Mouse (Mus musculus) frontal cortex, postnatal 25 days (tissue): ENCODE data around the gene Il6st.

Source experiments
- DNase-seq, 2 experiments: peaks; one replicate each; pipeline ENCODE4 v3.0.0; 2022; ENCODE audit warnings: low spot score in 2 of 2

The Il6st gene

DNA sequence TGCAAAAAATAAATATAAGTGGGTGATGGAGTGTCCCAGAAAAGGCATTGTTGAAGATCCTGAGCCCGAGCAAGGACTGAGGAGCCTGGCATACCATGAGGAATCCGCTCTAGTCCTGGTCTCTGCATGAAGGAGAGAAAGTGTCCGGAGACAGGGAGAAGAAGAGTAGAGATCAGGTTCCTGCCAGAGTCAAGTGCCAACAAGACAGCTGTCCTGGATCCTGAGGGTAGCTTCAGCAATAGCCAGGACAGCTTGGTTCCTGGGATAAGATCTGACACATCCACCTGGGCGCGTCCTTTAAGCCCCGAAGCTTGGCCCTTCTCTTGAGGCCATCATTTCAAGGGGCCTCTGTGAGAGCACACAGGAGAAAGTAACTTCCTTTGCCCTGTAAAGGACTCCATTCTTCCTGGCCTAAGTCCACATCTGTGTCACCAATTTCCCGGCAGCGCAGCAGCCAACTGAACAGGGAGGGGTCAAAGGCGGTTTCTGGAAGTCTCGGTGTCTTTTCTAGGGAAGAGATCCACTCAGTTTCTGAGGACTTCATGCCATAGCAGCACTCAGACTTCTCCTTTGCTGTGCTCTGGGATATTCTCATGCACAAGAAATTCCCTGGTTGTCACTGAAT lies 59.6 kb downstream of the Il6st start:
- no peak for DNase-seq

DNA sequence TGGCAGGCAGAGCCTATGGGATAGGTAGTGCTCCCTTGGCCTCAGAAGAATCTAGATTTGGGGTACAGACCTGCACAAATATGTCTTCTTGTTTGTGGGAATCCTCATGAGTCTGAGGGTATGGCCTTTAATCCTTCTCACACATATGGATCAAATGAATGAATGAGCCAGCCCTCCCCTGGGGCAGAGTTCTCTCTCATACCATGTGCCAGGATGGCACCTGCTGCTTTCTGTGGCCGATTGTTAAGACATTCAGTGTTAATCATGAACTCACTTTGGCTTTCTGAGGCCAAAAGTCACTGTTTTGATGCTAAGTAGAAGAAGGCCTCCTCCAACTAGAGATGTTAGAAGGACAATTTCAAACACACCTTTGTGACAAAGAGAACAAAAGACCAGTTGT lies 63.3 kb downstream of the Il6st start:
- DNase-seq = no peak

DNA sequence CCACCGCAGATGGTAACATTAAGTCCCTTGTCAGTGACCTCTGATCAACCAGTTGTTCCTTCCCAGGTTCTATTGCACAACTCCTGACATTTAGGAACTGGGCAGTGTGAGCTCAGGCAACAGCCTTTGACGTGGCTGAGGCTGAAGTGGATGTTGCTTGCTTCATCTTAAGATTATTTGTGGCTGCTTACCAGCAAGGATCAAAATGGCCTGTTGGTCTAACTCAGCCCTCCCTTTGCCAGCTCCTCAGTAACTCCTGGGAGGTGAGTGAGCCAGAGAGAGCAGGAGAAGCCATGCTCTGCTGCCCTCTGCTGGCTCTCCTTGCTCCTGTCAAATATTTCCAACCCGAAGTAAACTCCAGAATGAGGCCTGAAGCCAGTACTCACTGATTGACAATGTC lies 66.0 kb downstream of the Il6st start:
- peak; percentile 56 to 64 for DNase-seq

DNA sequence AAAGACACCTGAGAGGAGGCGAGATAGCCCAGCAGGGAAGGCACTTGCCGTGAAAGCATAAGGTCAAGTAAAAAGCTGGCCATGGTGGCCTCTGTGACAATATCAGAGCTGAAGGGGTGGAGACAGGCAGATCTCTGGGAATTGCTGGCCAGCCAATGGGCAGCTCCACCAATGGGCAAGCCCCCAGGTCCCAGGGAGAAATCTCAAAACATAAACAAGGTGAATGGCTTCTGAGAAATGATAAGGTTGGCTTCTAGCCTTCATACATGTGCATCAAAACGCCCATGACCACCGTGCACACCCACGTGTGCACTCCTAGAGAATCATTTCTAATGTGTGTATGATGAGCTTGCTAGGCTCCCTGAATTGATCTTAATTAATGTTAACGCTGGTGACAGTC lies 68.4 kb downstream of the Il6st start:
- DNase-seq = no peak

DNA sequence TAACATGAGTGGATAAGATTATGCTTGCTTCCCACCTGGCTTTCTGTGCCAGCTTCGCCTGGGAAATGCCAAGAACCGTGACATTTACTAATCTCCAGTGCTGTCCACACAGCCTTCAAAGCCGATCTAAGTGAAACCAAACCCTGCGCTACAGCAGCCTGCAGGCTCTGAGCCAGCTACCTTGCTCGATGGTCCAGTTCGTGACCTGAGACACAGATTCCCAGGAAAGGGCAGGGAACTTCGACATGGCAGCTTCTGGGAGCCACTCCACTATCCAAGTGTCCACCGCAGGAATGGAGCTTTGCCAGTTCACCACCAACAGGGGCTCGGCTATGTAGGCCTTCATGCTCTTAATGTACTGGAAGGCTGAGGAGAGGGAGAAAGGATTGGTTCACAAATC lies 69.7 kb downstream of the Il6st start:
- DNase-seq = no peak

DNA sequence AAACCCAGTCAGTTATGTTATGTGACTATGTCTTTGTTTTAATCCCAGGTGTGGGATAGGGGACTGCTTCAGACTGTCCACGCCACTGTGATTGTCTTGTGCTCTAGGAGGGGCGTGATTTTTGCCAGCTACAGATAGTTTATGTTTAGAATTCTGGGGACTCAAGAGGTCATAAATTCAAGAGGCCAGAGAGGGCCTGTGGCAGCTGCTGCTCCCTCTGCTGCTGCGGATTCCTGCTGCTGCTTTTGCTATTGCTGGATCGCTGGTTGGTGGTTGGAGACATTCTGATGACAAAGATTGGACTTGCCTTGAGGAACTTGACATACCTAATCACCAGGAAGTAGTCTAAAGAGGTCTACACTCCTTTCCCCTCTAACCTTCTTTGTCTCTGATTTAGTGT lies 72.7 kb downstream of the Il6st start:
- no peak for DNase-seq

DNA sequence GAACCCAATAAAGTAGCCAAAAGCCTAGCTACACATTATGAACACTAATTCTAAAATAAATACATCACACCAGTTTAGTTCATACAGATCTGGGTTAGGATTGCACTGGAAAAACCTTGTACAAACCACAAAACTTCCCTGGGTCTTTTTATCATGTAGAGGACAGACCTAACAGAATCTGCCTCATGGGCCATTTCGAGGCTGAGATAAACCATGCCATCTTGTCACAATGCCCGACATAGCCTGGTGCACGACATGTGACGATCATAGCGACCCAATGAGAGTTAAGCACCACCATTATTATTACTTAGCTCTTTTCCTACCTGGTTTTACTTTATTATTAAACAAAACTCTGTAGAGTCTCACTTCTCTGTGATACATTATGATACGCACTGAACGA lies 73.2 kb downstream of the Il6st start:
- no peak for DNase-seq

DNA sequence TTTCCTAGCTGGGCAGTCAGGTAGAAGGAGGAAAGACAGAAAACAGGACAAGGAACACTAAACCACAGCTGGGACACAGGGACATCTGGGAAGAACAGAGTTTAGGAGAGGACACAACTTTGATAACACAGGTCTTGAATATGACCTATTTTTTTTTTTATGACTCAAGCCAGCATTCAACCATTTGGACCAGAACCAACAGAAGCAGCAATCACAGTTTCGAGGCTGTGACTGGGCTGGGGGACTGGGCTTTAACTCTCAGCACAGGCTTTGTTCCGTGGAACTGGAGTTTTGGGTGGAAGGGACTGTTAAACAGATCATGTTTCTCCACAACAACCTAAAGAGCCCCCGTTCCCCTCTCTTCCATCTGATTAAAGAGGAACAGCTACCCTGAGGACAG lies 76.7 kb downstream of the Il6st start:
- DNase-seq = no peak

DNA sequence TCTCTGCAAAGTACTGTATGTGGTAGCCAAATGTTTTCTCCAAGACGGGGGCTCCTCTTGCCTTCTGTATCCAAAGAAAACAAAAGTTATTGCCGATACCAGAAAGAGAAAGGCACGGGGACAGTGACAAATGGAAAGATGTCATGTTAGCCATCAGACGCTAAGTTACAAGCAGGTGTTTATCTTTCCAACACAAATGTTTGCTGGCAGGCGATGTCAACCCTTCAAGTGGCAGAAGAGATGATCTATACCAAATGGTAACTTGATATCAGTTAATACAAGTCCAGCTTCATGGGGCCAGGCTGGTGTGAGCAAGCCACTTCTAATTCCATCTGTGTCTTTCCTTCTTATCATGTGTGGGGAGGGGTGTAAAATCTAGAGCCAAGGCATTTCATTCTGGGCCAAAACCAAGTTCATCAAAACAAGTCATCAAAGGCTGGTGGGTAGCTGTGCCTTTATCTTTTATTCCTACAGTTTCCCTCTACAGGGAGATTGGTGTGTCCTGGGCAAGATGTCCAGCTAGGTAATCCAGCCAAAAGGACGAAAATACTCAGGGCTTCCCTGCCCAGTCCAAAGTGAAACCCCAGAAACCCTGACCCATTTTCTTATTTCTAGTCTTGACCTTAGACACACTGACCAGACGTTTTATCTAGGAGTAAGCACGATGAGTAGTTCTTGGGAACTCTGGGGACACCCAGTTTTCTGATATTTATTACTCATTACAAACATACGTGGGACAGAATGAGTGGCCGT lies 77.5 kb downstream of the Il6st start:
- no peak for DNase-seq

DNA sequence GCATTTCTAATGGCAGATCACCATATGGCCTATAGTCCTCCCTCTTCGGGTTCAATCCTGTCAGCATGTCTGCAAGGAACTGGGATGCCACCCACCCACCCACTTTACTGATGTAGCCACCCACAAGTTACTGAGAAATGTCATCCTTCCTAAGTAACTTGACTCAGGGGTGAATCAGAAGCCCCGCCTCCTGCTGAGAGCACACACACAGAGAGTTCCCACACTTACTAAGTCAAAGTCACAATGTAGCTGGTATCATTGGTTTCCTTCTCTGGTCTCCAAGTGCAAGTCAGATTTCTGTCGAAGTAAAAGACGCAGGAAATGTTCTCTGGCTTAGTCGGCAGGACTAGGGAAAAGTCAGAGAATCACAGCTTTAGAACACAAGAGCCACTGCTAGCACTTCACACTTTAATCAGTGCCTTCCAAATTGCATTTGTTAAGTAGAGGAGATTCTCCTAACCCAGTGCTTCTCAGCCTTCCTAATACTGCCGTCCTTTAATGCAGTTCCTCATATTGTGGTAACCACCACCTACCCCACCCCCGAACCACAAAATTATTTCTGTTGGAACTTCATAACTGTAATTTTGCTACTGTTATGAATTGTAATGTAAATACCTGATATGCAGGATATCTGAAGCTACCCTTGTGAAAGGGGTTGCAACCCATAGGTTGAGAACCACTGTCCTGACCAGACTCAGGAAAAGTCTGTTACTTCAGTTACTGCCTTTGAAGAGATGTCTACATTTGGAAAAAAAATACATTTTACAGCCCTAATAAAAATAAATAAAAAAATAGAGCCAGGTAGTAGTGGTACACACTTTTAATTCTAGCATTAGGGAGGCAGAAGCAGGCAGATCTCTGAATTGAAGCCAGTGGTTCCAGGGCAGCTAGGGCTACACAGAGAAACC lies 88.0 kb downstream of the Il6st start:
- DNase-seq = no peak

DNA sequence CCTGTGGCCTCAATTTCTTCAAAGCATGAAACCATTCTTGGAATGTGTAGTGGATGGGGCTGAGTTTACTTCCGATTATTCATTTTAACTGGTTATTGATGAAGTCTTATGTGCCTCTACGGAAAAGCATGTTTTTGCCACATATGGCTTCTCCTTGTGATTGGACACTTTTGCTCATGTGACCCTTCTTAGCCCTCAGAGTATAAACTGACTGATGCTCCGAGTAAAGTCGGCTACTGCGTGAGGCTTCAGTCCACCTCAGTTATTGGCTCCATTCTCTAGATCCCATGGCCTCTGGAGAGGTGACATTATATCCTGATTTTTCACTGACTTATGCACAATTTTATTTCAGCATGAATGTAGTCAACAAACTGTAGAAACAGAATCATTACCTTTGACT lies 89.4 kb downstream of the Il6st start:
- no peak for DNase-seq

DNA sequence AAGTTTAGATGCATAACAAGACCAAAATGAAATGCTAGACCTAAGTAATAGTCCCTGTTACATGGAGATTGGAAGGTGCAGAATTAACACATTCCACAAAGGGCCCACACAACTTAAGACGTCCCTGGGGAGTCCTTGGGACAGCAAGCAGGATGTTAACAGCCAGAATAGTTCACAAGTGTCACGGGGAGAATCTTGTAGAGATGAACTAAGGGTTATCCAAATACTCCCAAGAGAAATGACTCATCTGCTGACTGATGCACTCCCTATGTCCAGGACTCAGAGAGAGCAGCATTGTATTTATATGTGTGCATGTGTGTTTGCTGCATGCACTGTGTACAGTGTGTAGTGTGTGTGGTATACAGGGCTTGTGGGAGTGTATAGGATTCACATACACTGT lies 92.6 kb downstream of the Il6st start:
- no peak for DNase-seq
